Mouse (Mus musculus): ENCODE measurements at regions not wholly inside any gene's neighbourhood (a gene's known extent, or its start where the extent isn't known, plus 50 kb on each side); places are given as distances from the start of the nearest gene placed in this dataset.

DNA sequence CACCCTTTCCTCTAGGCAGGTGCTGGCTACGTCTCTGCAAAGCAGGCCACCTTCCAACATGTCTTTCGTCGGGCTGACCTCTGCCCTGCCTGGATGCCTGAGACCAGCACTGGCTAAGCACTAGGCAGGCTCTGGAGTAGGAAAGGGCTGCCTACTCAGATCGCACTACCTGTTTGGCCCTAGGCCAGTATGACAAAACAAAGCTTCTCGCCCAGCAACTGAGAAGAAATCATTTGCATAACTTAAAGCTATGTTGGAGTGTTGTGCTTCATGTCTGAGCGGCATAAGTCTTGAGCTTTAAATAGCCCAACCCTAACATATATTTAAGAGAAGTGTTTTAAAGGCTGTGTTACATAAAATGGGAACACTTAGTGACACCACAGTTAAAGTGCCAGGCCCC, 189.9 kb upstream of the Acvr2a start:
- no peak for TF ChIP-seq CTCF (IDR thresholded peaks at IDR 0.05; ENCODE audit: borderline replicate concordance, insufficient read depth, low read depth, low read length)
- TF ChIP-seq POLR2A (IDR thresholded peaks at IDR 0.05; ENCODE audit: borderline replicate concordance, insufficient read depth, low read length): no peak
